Mouse (Mus musculus) left cerebral cortex, adult 2 months (tissue): ENCODE data around the gene Tgfb1. TPM values are rescaled to one million over a fixed set of nuclear protein-coding genes. Genes with fewer than 3 reads are reported as not detected.
A peak's percentile ranks its signal among the peaks of the same experiment; 100 is the strongest.

Source experiments
- DNase-seq, 2 experiments: peaks; one replicate each; pipeline ENCODE4 v3.0.0; 2021 to 2022; ENCODE audit warnings: low spot score in 2 of 2, mixed read lengths in 1 of 2; ENCODE audit errors: extremely low spot score in 1 of 2
- H3K27ac ChIP-seq: fragments of 200-600 bp; 2 replicates; pipeline ENCODE4 v1.8.1; 2022
- H3K4me3 ChIP-seq: fragments of 200-600 bp; 2 replicates; pipeline ENCODE4 v1.8.1; 2022
- CTCF ChIP-seq: fragments of 200-600 bp; IDR thresholded peaks from 2 replicates; pipeline ENCODE4 v1.8.1; 2022; ENCODE audit warnings: antibody characterized with exemption, mild to moderate bottlenecking, moderate library complexity
- intact Hi-C: fragments of 180-260 bp; cut with DNase I; formaldehyde crosslinking; loops from one replicate; pipeline ENCODE4 v1.15.1; 2025
- total RNA-seq, 2 experiments: library from RNA; stranded (reverse); gene quantifications; 2 replicates each; pipeline ENCODE4 v1.2.3; 2021

Tgfb1 gene
- total RNA-seq, 2 experiments from 2014 or later: 7.3 to 10.7 TPM

DNA sequence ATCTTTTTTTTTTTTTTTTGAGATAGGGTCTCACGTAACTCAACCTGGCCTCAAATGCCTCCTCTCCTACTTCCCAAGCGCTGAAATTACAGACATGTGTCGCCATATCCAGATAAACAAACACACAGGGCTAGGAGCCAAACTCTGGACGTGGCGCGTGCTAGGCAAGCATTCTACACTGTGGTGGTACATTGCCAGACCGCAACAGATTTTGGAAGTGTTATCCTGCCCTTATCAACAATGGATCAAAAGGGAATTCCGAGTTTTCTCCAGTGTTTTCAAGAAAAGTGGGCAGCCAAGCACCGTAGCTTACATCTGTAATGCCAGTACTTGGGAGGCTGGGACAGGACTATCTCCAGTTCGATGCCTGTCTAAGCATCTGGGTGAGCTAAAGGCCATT lies 29.0 kb upstream of the Tgfb1 start:
- Histone ChIP-seq H3K4me3 (peak overlapping the region; percentile 57), H3K27ac (peak overlapping the region; percentile 92; the same call in 1 of the 2 replicates)
- DNase-seq: no peak
- intact Hi-C loops: no loop called here
- no peak for TF ChIP-seq CTCF

GRCm38 (mm10) chr7:25658657-25659472 lies 27.9 kb upstream of the Tgfb1 start, which contains the start of the genes Bckdha and Exosc5:
TSS of gene Bckdha (minus strand) at chr7:25658981.
TSS of gene Exosc5 (plus strand) at chr7:25659164.
- DNase-seq: peak; percentile 98 to 99
- H3K27ac ChIP-seq: peak within 1 kb of the TSS; percentile 92
- H3K4me3 ChIP-seq: peak within 1 kb of the TSS; percentile 57
- intact Hi-C loops: loop anchor here (1.0 kb wide), 1 partner anchor 17 kb away; no protein-coding TSS in a partner anchor
- no peak for TF ChIP-seq CTCF

GRCm38 (mm10) chr7:25666381-25666780 lies 20.4 kb upstream of the Tgfb1 start:
- no peak for TF ChIP-seq CTCF
- Histone ChIP-seq H3K27ac (no peak overlapping the region), H3K4me3 (no peak overlapping the region)
- intact Hi-C loops: no loop called here
- DNase-seq: no peak

DNA sequence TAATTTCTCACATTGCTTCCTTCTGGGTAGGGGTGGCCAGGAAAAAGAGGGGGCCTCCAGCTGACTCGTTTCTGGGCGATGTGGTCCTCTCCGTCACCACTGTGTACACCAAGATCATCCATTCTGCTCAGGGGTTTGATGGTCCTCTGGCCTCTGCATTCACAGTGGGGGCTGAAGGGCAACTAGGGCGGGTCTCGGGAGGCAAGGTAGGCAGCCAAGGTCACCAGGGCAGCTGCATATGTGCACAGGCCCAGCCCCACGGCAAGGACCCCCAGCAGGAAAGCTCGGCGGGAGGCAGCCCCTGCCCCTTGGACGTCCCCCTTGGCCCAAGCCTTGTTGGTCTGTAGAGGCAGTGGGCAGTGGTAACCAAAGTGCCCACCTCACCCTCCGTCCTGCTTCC lies 17.6 kb upstream of the Tgfb1 start:
- intact Hi-C loops: no loop called here
- Histone ChIP-seq H3K27ac (no peak overlapping the region), H3K4me3 (no peak overlapping the region)
- no peak for DNase-seq
- TF ChIP-seq CTCF: no peak

GRCm38 (mm10) chr7:25669631-25670030 lies 17.2 kb upstream of the Tgfb1 start:
- Histone ChIP-seq H3K4me3 (no peak overlapping the region), H3K27ac (no peak overlapping the region)
- TF ChIP-seq CTCF: no peak
- no peak for DNase-seq
- intact Hi-C loops: no loop called here

GRCm38 (mm10) chr7:25670096-25670495 lies 16.7 kb upstream of the Tgfb1 start:
- intact Hi-C loops: no loop called here
- DNase-seq: no peak
- no peak for TF ChIP-seq CTCF
- Histone ChIP-seq H3K27ac (no peak overlapping the region), H3K4me3 (no peak overlapping the region)

- no peak for DNase-seq
- H3K4me3 ChIP-seq: no peak overlapping the region
- intact Hi-C loops: no loop called here
- no peak for TF ChIP-seq CTCF
- no peak overlapping the region for H3K27ac ChIP-seq
Measured at GRCm38 (mm10) chr7:25671686-25672085, 15.1 kb upstream of the Tgfb1 start.

DNA sequence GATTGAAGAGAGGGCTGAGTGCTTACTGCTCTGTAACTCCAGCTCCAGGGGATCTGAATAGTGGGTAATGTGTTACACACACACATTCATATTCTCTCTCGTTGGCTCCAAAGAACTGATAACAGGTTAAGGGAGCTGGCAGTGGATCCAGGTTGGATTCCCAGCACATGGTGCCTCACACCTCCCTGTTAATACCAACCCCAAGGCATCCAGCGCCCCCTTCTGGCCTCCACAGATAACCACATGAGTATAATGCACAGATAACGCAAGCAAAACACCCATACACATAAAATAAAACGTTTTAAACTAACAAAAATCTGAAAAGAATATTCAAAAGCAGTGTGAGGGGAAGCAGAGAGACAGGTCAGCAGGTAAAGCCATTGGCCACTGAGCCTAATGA lies 14.4 kb upstream of the Tgfb1 start:
- no peak overlapping the region for H3K27ac ChIP-seq
- no peak overlapping the region for H3K4me3 ChIP-seq
- DNase-seq: no peak
- TF ChIP-seq CTCF: peak; percentile 14
- intact Hi-C loops: no loop called here

GRCm38 (mm10) chr7:25674297-25674696 lies 12.5 kb upstream of the Tgfb1 start:
- Histone ChIP-seq H3K4me3 (peak overlapping the region; percentile 38), H3K27ac (no peak overlapping the region)
- DNase-seq: no peak
- TF ChIP-seq CTCF: no peak
- intact Hi-C loops: no loop called here

GRCm38 (mm10) chr7:25674719-25675300 lies 12.0 kb upstream of the Tgfb1 start, which contains the start of gene Tmem91:
TSS of gene Tmem91 (minus strand) at chr7:25675166.
- H3K4me3 ChIP-seq: peak within 1 kb of the TSS; percentile 38
- peak in 1 of 2 experiments; percentile 23 for DNase-seq
- intact Hi-C loops: no loop called here
- TF ChIP-seq CTCF: no peak
- H3K27ac ChIP-seq: no peak within 1 kb of the TSS

DNA sequence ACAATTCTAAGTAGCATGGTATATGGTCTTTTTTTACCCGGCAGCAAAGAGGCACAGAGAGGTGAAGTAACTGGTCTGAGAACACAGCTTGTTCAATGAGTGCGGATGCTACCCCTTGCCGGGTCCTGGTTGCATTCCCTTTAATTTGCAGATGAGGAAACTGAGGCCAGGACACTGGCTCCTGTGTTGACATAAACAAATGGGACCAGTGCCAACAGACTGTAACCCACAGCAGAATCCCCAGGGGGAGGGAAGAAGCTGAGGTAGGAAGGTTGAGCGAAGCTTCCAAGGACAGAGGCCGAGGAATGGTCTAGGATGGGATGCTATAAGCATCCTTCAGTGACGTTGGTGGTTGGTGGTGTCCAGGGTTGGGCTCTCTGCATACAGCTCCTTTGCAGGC lies 11.4 kb upstream of the Tgfb1 start:
- TF ChIP-seq CTCF: no peak
- Histone ChIP-seq H3K27ac (no peak overlapping the region), H3K4me3 (no peak overlapping the region)
- DNase-seq: no peak
- intact Hi-C loops: no loop called here

GRCm38 (mm10) chr7:25676085-25676781 lies 10.6 kb upstream of the Tgfb1 start:
- no peak for TF ChIP-seq CTCF
- DNase-seq: peak; percentile 87 to 89
- H3K4me3 ChIP-seq: no peak overlapping the region
- intact Hi-C loops: loop anchor here (1.0 to 2.0 kb wide), 2 partner anchors 17 to 35 kb away; partner anchors contain the start of gene Exosc5
- no peak overlapping the region for H3K27ac ChIP-seq
